Mouse (Mus musculus) hindbrain, embryonic 11.5 days (tissue): ENCODE data around the gene Pir. TPM values are rescaled to one million over a fixed set of nuclear protein-coding genes. Genes with fewer than 3 reads are reported as not detected.

Source experiments
- ATAC-seq: fragments of 200-750 bp; cut with Nextera tagmentation; 2 replicates; pipeline ENCODE4 v1.8.0; 2017; ENCODE audit warnings: mild to moderate bottlenecking, moderate TSS enrichment, moderate library complexity; ENCODE audit not compliant: low FRiP score
- DNase-seq: peaks from one replicate; pipeline ENCODE4 v3.0.0-alpha.2; 2015; ENCODE audit warnings: low spot score
- H3K27ac ChIP-seq: fragments of 300-500 bp; sonication (generic); 2 replicates; pipeline ENCODE4 v1.5.1; 2014; ENCODE audit warnings: mild to moderate bottlenecking, low read depth, low read length
- H3K27me3 ChIP-seq: fragments of 300-500 bp; sonication (generic); 2 replicates; pipeline ENCODE4 v1.6.1; 2014; ENCODE audit warnings: mild to moderate bottlenecking, low read length, moderate library complexity, mixed read lengths; ENCODE audit not compliant: control insufficient read depth, insufficient read depth
- H3K36me3 ChIP-seq: fragments of 300-500 bp; sonication (generic); 2 replicates; pipeline ENCODE4 v1.6.1; 2014; ENCODE audit warnings: mild to moderate bottlenecking, low read length, moderate library complexity, mixed read lengths; ENCODE audit not compliant: control insufficient read depth, insufficient read depth
- H3K4me1 ChIP-seq: fragments of 300-500 bp; sonication (generic); replicated peaks from 2 replicates; pipeline ENCODE4 v1.6.1; 2014; ENCODE audit warnings: low read length, mixed read lengths; ENCODE audit not compliant: control insufficient read depth, insufficient read depth
- H3K4me2 ChIP-seq: fragments of 300-500 bp; sonication (generic); replicated peaks from 2 replicates; pipeline ENCODE4 v1.6.1; 2014; ENCODE audit warnings: mild to moderate bottlenecking, low read depth, low read length
- H3K4me3 ChIP-seq: fragments of 300-500 bp; sonication (generic); 2 replicates; pipeline ENCODE4 v1.5.1; 2014; ENCODE audit warnings: low read depth, low read length
- H3K9ac ChIP-seq: fragments of 300-500 bp; sonication (generic); 2 replicates; pipeline ENCODE4 v1.6.1; 2014; ENCODE audit warnings: low read depth, low read length
- H3K9me3 ChIP-seq: fragments of 300-500 bp; sonication (generic); 2 replicates; pipeline ENCODE4 v1.6.1; 2016; ENCODE audit warnings: low read length; ENCODE audit not compliant: control insufficient read depth
- WGBS: fragments of 180-500 bp; shearing (Covaris S2); extraction: QIAGEN DNeasy Blood & Tissue Kit; methylation state at CpG from one replicate; pipeline ENCODE4 v1.1.7; 2014; 5-methylcytosine and 5-hydroxymethylcytosine counted together
- polyA plus RNA-seq: library from polyadenylated mRNA; unstranded; fragments of >200 nt; fragmentation: Nextera tagmentation; extraction: Ambion mirVana; gene quantifications from 2 replicates; pipeline ENCODE4 v1.2.1, GENCODE M21; 2014

The Pir gene
- polyA plus RNA-seq, 1 experiment from 2014 or later: 7.2 TPM

- Histone ChIP-seq H3K4me2 (no peak overlapping the region), H3K4me1 (no peaks in the 10 kb centered on the region), H3K9ac (no peak overlapping the region), H3K27ac (no peak overlapping the region), H3K27me3 (no peaks in the 10 kb centered on the region; the same call in 1 of the 2 replicates), H3K36me3 (no peaks in the 10 kb centered on the region), H3K9me3 (no peaks in the 10 kb centered on the region), H3K4me3 (no peak overlapping the region)
- DNase-seq (no peak), ATAC-seq (no peak)
- 87% methylated on average over 4 of the region's 4 CpGs for WGBS
These were observed 96.1 kb downstream of the Pir start for GRCm38 (mm10) chrX:164365153-164365865.

- Histone ChIP-seq H3K9ac (no peak overlapping the region), H3K4me3 (no peak overlapping the region), H3K36me3 (no peaks in the 10 kb centered on the region), H3K27me3 (no peaks in the 10 kb centered on the region), H3K4me2 (no peak overlapping the region), H3K4me1 (no peaks in the 10 kb centered on the region), H3K9me3 (no peaks in the 10 kb centered on the region), H3K27ac (no peak overlapping the region)
- DNase-seq (no peak), ATAC-seq (no peak)
- WGBS: 87% methylated on average over 3 of the region's 3 CpGs
These were observed 101.4 kb downstream of the Pir start for GRCm38 (mm10) chrX:164370576-164370975.

GRCm38 (mm10) chrX:164373081-164373480 lies 103.9 kb downstream of the Pir start, which contains the start of gene Vegfd:
TSS of gene Vegfd (plus strand) at chrX:164373378.
- Histone ChIP-seq H3K27ac (no peak within 1 kb of the TSS), H3K36me3 (no peaks in the 10 kb centered on the region), H3K4me2 (no peak within 1 kb of the TSS), H3K9me3 (no peaks in the 10 kb centered on the region), H3K9ac (no peak within 1 kb of the TSS), H3K4me3 (no peak within 1 kb of the TSS), H3K27me3 (no peaks in the 10 kb centered on the region), H3K4me1 (no peaks in the 10 kb centered on the region)
- WGBS: 37% methylated on average over 3 of the region's 3 CpGs
- ATAC-seq: no peak
- DNase-seq: no peak

GRCm38 (mm10) chrX:164374586-164374985 lies 105.4 kb downstream of the Pir start:
- DNase-seq (no peak), ATAC-seq (no peak)
- H3K36me3 ChIP-seq: no peaks in the 10 kb centered on the region
- 59% methylated on average over 5 of the region's 5 CpGs for WGBS
- no peaks in the 10 kb centered on the region for H3K27me3 ChIP-seq
- no peak overlapping the region for H3K9ac ChIP-seq
- H3K27ac ChIP-seq: no peak overlapping the region
- H3K4me2 ChIP-seq: no peak overlapping the region
- no peaks in the 10 kb centered on the region for H3K4me1 ChIP-seq
- H3K9me3 ChIP-seq: no peaks in the 10 kb centered on the region
- no peak overlapping the region for H3K4me3 ChIP-seq

GRCm38 (mm10) chrX:164379721-164380120 lies 110.5 kb downstream of the Pir start:
- Histone ChIP-seq H3K27me3 (no peaks in the 10 kb centered on the region), H3K9ac (no peak overlapping the region)
- 82% methylated on average over 4 of the region's 4 CpGs for WGBS

GRCm38 (mm10) chrX:164381618-164382408 lies 112.6 kb downstream of the Pir start:
- Histone ChIP-seq H3K9me3 (no peaks in the 10 kb centered on the region), H3K36me3 (no peaks in the 10 kb centered on the region), H3K27me3 (no peaks in the 10 kb centered on the region), H3K4me2 (peak overlapping the region; percentile 54), H3K9ac (0 out of 2 replicates have a peak overlapping the region, but pooled peaks have one; percentile 19), H3K27ac (no peak overlapping the region), H3K4me3 (peak overlapping the region; percentile 27), H3K4me1 (no peaks in the 10 kb centered on the region)
- DNase-seq (peak; percentile 83), ATAC-seq (peak; percentile 100)
- WGBS: 16% methylated on average over 25 of the region's 33 CpGs

More at GRCm38 (mm10) chrX:164379721-164380120, 110.5 kb downstream of the Pir start:
- Histone ChIP-seq H3K9me3 (no peaks in the 10 kb centered on the region), H3K4me3 (no peak overlapping the region), H3K36me3 (no peaks in the 10 kb centered on the region), H3K27ac (no peak overlapping the region), H3K4me2 (no peak overlapping the region), H3K4me1 (no peaks in the 10 kb centered on the region)
- DNase-seq: no peak
- ATAC-seq: no peak

GRCm38 (mm10) chrX:164394091-164394490 lies 124.9 kb downstream of the Pir start:
- no peaks in the 10 kb centered on the region for H3K27me3 ChIP-seq
- no peaks in the 10 kb centered on the region for H3K4me1 ChIP-seq
- ATAC-seq: no peak
- H3K36me3 ChIP-seq: no peaks in the 10 kb centered on the region
- H3K4me3 ChIP-seq: no peak overlapping the region
- no peaks in the 10 kb centered on the region for H3K9me3 ChIP-seq
- H3K27ac ChIP-seq: no peak overlapping the region
- H3K9ac ChIP-seq: no peak overlapping the region
- no peak for DNase-seq
- WGBS: 81% methylated on average over 4 of the region's 4 CpGs
- no peak overlapping the region for H3K4me2 ChIP-seq

- Histone ChIP-seq H3K4me2 (no peak overlapping the region), H3K9me3 (no peaks in the 10 kb centered on the region), H3K36me3 (no peaks in the 10 kb centered on the region), H3K9ac (no peak overlapping the region), H3K27me3 (no peaks in the 10 kb centered on the region), H3K4me1 (no peaks in the 10 kb centered on the region), H3K27ac (no peak overlapping the region), H3K4me3 (no peak overlapping the region)
- 67% methylated on average over 3 of the region's 3 CpGs for WGBS
- DNase-seq (peak; percentile 16), ATAC-seq (no peak)
These were observed 129.3 kb downstream of the Pir start for GRCm38 (mm10) chrX:164398456-164398855.
